Mouse (Mus musculus): ENCODE data around the gene Kcnk15. TPM values are rescaled to one million over a fixed set of nuclear protein-coding genes. Genes with fewer than 3 reads are reported as not detected.

Kcnk15 gene
- total RNA-seq, 2 experiments from 2014 or later = not detected

DNA sequence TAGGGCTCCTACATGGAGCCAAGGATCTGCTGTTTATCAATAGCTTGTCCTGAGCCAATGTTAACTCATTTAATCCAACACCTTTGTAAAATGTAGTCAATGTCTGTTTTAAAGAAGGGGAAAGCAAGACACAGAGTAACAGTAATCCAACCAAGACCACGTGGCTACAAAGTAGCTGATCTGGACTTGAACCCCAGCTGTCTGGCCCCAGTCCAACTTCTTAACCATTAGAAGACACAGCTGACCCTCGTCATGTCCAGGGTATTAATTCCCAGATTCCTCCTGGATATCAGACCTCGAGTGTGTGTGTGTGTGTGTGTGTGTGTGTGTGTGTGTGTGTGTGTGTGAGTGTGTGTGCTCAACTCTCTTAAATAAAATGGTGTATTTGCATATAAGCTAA, 18.5 kb downstream of the Kcnk15 start:
- intact Hi-C loops (cut with DNase I) = no loop called here

DNA sequence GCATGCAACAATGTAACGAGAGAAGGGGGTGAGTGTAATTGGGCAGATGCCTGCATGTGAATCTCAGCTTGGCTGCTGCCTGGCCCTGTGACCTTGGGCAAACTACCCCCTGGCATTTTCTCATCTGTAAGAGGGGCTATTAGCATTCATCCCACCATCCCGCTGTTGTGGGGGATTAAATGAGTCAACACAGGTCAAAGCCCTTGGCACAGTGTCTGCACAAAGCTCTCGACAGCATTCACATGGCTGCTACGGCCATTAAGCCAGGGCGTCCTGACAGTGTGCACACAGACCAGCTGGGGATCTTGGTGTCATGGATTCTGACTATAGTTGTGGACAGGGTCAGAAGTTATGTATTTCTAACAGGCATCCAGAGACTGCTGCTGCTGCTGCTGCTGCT, 21.4 kb downstream of the Kcnk15 start:
- intact Hi-C loops (cut with DNase I) = no loop called here
- no peak for DNase-seq

More for the DNA sequence above, 18.5 kb downstream of the Kcnk15 start:
- DNase-seq = no peak

DNA sequence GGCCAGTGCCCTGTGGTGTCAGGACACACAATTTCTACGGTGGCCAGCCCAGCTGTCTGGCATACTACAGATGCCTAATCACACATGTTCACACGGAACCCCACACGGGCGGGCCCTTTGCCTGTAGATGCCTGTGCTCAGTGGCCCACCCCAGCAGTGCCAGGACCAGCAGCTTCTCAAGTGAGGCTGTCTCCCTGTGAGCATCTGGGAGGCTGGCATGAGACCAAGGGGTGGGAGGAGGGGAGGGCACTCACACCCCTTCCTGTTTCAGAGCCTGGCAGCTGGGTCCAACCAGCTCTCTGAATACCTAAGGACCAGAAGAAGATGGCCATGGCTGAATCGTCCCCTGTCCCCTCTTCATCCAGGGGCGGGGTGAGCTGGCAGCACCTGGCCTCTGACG, 22.0 kb downstream of the Kcnk15 start:
- no peak for DNase-seq
- intact Hi-C loops (cut with DNase I) = no loop called here

- intact Hi-C loops (cut with DNase I) = no loop called here
- no peak for DNase-seq
Measured at GRCm38 (mm10) chr2:163876830-163877498, 23.5 kb downstream of the Kcnk15 start.

- peak; percentile 10 to 17 for DNase-seq
- intact Hi-C loops (cut with DNase I) = no loop called here
Measured at GRCm38 (mm10) chr2:163880891-163881290, 27.4 kb downstream of the Kcnk15 start.

- no peak for DNase-seq
- intact Hi-C loops (cut with DNase I) = no loop called here
Measured at GRCm38 (mm10) chr2:163882859-163883652, 29.6 kb downstream of the Kcnk15 start.

- intact Hi-C loops (cut with DNase I) = no loop called here
- DNase-seq = peak; percentile 49 to 55
Measured at GRCm38 (mm10) chr2:163889411-163889810, 36.0 kb downstream of the Kcnk15 start.

DNA sequence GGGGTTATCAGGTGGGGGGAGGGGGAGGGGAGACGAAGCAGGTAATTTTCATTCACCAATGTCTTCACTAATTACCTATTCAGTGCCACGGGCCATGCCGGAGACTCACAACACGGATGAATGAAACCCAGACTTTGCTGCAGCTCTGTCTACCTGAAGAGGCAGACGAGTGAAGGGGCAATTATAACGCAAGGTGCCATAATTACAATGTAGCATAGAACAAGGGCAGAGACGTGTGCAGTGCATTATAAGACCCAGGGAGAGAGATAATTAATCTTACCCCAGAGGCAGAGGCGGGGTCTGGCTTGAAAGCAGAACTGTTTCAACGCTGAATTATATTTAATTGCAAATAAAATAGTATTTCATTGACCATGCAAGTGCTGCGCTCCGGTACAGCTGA, 37.1 kb downstream of the Kcnk15 start:
- intact Hi-C loops (cut with DNase I) = no loop called here
- no peak for DNase-seq

GRCm38 (mm10) chr2:163891271-163891670, 37.8 kb downstream of the Kcnk15 start:
- intact Hi-C loops (cut with DNase I) = no loop called here
- no peak for DNase-seq

- no peak for DNase-seq
- intact Hi-C loops (cut with DNase I) = no loop called here
Measured at GRCm38 (mm10) chr2:163893446-163894370, 40.3 kb downstream of the Kcnk15 start.

- intact Hi-C loops (cut with DNase I) = no loop called here
Measured at GRCm38 (mm10) chr2:163895156-163895555, 41.7 kb downstream of the Kcnk15 start.

DNA sequence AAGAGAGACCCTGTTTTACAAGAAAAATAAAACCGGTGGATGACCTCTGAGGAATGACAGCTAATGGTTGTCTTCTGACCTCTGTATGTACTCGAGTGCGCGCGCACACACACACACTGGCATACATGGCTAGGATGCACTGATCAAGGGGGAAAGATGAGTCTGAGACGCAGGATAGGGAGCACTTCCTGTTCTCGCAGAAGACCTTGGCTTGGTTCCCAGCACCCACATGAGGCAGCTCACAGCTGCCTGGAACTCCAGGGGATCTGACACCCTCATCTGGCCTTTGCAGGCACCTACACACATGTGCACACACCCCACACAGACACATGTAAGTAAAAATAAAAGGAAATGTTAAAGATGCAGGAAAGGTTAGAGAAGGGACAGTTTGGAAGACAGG, 43.6 kb downstream of the Kcnk15 start:
- intact Hi-C loops (cut with DNase I) = no loop called here
- no peak for DNase-seq

More at GRCm38 (mm10) chr2:163895156-163895555, 41.7 kb downstream of the Kcnk15 start:
- no peak for DNase-seq

DNA sequence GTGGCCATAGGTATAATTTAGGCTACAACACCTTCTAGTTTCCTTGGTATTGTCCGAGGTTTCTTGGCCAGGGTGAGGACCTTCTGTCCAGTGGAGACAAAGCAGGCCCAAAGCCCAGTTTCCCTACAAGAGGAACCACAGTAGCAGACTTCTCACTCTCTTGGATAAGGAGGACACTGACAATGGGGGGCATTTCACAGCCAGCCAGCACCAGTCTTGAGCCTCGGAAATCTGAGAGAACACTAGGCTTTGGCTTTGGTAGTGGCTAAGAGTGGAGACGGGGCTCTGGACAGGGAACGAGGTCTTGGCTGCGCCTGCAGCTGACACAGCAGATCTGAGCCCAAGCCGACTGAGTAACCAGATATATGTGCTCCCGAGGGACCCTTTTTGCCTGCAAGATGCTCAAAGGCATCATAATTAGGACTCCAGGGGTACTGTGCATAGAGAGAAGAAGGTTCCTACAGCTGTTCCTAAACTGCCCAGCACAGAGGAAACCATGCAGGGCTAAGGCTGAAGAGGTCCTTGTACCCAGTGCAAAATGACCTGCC, 44.6 kb downstream of the Kcnk15 start:
- no peak for DNase-seq
- intact Hi-C loops (cut with DNase I) = no loop called here

DNA sequence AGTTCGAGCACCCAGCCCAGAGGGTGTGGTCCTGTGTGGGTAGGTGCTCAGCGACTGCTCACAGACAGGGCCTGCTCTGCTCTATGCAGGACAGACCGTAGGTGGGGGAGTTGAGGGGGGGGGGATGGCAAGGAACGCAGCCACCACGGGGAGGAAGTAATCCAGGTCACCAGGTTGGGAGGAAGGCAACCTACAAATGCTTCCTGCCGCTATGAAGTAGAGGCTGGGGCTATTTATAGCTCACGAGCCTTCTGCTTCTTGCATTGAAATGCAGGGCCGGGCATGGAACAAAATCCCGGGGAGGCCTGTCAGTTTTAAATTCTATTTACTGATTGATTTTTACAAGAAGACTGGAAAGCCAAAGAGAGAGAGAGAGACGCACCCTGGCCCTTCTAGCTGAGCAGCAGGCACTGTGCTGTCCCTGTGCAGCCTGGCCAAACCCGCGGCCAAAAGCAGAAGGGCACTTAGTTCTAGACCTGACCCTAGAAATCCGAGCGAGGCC, 46.5 kb downstream of the Kcnk15 start:
- intact Hi-C loops (cut with DNase I) = no loop called here
- no peak for DNase-seq

- DNase-seq = no peak
- intact Hi-C loops (cut with DNase I) = no loop called here
Measured at GRCm38 (mm10) chr2:163901043-163901442, 47.6 kb downstream of the Kcnk15 start.

DNA sequence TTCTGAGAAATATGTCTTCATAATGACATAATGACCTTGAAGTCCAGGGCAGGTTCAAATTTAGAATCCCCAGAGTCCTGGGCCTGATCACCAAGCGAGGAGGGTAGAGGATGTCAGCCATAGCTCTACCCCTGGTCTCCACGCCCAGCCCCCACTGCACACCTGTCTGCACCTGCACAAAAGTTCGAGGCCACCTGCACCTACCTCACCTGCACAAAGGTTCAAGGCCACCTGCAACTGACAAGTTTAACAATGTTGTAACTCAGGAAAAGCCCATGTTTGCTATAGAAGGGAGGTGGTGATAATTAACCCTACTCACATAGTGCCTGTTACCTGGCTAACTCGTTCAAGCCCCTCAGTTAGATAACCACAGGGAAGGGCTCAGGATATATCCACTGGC, 49.0 kb downstream of the Kcnk15 start:
- intact Hi-C loops (cut with DNase I) = no loop called here
- no peak for DNase-seq

DNA sequence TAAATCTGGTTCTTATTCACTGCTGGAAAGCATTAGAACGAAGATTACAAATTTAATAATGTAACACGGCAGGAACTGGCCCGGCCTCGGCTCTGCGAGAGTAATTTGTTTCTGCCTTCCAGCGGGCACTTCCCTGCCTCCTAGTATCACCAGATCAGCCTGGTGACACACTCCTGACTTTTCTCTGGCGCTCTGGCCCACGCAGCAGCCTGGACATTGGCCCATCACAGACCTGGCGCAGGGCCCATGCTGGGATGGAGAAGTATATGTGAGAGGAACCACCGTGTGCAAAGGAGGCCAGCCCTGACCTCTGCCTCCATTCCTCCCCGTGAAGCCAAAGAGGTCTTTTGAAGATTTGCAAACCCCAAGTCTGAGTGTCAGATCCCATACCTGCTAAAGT, 50.0 kb downstream of the Kcnk15 start:
- intact Hi-C loops (cut with DNase I) = no loop called here
- peak in 1 of 2 experiments; percentile 8 for DNase-seq

DNA sequence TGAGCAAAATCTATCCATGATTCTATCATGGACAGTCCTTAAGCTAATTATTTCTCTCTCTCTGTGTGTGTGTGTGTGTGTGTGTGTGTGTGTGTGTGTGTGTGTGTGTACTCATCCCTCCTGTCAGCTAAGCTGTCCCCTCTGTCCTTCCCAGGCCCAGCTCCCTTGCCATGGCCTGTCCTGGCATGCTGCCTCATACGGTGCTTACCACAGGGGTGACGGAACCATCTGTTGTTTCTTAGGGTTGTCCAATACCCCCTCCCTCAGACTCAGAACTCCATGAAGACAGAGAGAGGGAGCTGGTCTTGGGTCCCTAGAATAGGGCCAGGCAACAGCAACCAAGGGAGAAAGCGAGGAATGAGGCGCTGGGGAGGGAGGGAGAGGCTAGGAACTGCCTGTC, 50.9 kb downstream of the Kcnk15 start:
- no peak for DNase-seq
- intact Hi-C loops (cut with DNase I) = no loop called here

DNA sequence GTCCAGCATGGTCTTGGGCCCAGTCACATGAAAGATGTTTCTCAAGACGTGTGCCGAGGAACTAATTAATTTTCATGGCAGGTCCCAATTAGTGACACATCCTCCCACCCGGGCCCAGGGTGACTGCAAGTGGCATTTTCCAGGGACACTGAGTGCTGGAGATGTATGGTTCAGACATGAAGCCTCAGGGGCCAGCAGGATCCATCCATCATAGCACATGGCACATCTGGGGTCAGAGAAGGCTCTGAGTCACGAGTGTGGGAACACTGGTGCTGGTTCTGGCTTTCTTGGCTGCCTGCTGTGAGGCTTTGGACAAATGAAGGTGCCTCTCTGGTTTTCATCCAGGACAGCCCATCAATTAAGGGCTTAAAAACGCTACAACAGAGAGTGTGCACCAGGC, 53.7 kb downstream of the Kcnk15 start:
- intact Hi-C loops (cut with DNase I) = no loop called here
- no peak for DNase-seq

Measured in heart, postnatal 14 days (tissue).